ENCODE assay signal across 8 mouse cellular contexts in genomic region chr11:29548504-29549424, GRCm38 (mm10). TPM values are rescaled to one million over a fixed set of nuclear protein-coding genes. Genes with fewer than 3 reads are reported as not detected.
DNase-seq lines count a peak whose midpoint lies in the region; ATAC-seq and TF ChIP-seq lines count a peak whose summit lies in the region.

No protein-coding gene starts in this region.

- ATAC-seq in intestine, postnatal 0 days, result no peak

- peak overlapping the region; percentile 79 for H3K9ac ChIP-seq in intestine, postnatal 0 days (ENCODE audit: low read depth, low read length)

- 25% methylated on average over 23 of the region's 23 CpGs for WGBS in heart, embryonic 10.5 days
- 27% methylated on average over 23 of the region's 23 CpGs for WGBS in embryonic facial prominence, embryonic 10.5 days
- whole genome bisulfite sequencing in intestine, postnatal 0 days, result 22% methylated on average over 23 of the region's 23 CpGs

- peak overlapping the region; percentile 93 for H3K27ac ChIP-seq in heart, embryonic 10.5 days
- H3K27ac ChIP-seq in embryonic facial prominence, embryonic 10.5 days (replicated peaks), result peak overlapping the region; percentile 94
- peak overlapping the region; percentile 81; the same call in 1 of the 2 replicates for H3K27ac ChIP-seq in intestine, postnatal 0 days (ENCODE audit: low read depth, low read length)

- peaks cover 31% of the 10 kb centered on the region for H3K36me3 ChIP-seq in heart, embryonic 10.5 days
- peaks cover 36% of the 10 kb centered on the region for H3K36me3 ChIP-seq in C2C12 (ENCODE audit: control insufficient read depth, insufficient read depth)
- H3K36me3 ChIP-seq in embryonic facial prominence, embryonic 10.5 days (replicated peaks), result peaks cover 32% of the 10 kb centered on the region
- H3K36me3 ChIP-seq in intestine, postnatal 0 days (ENCODE audit: control insufficient read depth, insufficient read depth), result peaks cover 16% of the 10 kb centered on the region
- peaks cover 20% of the 10 kb centered on the region for H3K36me3 ChIP-seq in myocyte (ENCODE audit: control insufficient read depth, insufficient read depth)

- no peaks in the 10 kb centered on the region for H3K9me3 ChIP-seq in heart, embryonic 10.5 days
- H3K9me3 ChIP-seq in embryonic facial prominence, embryonic 10.5 days, result no peaks in the 10 kb centered on the region
- no peaks in the 10 kb centered on the region for H3K9me3 ChIP-seq in intestine, postnatal 0 days (ENCODE audit: control insufficient read depth)

- TF ChIP-seq POLR2A in myocyte (IDR thresholded peaks at IDR 0.05; ENCODE audit: insufficient read length, low read depth), result no peak

- H3K79me3 ChIP-seq in C2C12 (ENCODE audit: low read depth), result peaks cover 17% of the 10 kb centered on the region

- H3K4me2 ChIP-seq in intestine, postnatal 0 days (replicated peaks; ENCODE audit: low read depth), result peak overlapping the region; percentile 80
- peak overlapping the region; percentile 95 for H3K4me2 ChIP-seq in myocyte (ENCODE audit: low read depth)

- H3ac ChIP-seq in C2C12 (ENCODE audit: control insufficient read depth, insufficient read length, low read depth), result peak overlapping the region; percentile 74
- no peak overlapping the region for H3ac ChIP-seq in myocyte (ENCODE audit: control insufficient read depth, insufficient read length)

- peaks cover 24% of the 10 kb centered on the region for H3K79me2 ChIP-seq in C2C12 (ENCODE audit: control insufficient read depth, insufficient read depth)
- peaks cover 23% of the 10 kb centered on the region for H3K79me2 ChIP-seq in myocyte (ENCODE audit: control insufficient read depth, insufficient read depth)

- intact Hi-C loops in heart, postnatal 14 days (cut with DNase I), result loop anchor here (5.0 kb wide), 1 partner anchor 176 kb away; the partner anchor contains the start of gene Ccdc88a

- DNase-seq in heart, embryonic 10.5 days (ENCODE audit: low spot score), result peak; percentile 75
- no peak for DNase-seq in heart, postnatal 14 days
- no peak for DNase-seq in embryonic facial prominence, embryonic 10.5 days (ENCODE audit: low spot score)
- no peak for DNase-seq in gastrocnemius, adult 18-20 months (ENCODE audit: low spot score)
- DNase-seq in urinary bladder, adult 18-20 months (ENCODE audit: low spot score in 2 of 2), result no peak

- H3K4me3 ChIP-seq in heart, embryonic 10.5 days, result peak overlapping the region; percentile 80
- H3K4me3 ChIP-seq in C2C12 (ENCODE audit: insufficient read depth, poor library complexity, severe bottlenecking), result peak overlapping the region; percentile 99
- peak overlapping the region; percentile 82 for H3K4me3 ChIP-seq in embryonic facial prominence, embryonic 10.5 days
- H3K4me3 ChIP-seq in intestine, postnatal 0 days (ENCODE audit: low read depth, low read length), result peak overlapping the region; percentile 72
- peak overlapping the region; percentile 94 for H3K4me3 ChIP-seq in myocyte

- no peaks in the 10 kb centered on the region for H3K27me3 ChIP-seq in heart, embryonic 10.5 days (ENCODE audit: insufficient read depth, poor library complexity, severe bottlenecking)
- H3K27me3 ChIP-seq in C2C12 (ENCODE audit: control insufficient read depth, insufficient read depth, insufficient read length) (no peaks in the 10 kb centered on the region), myocyte (ENCODE audit: control insufficient read depth, insufficient read depth, insufficient read length) (no peaks in the 10 kb centered on the region)
- no peaks in the 10 kb centered on the region for H3K27me3 ChIP-seq in embryonic facial prominence, embryonic 10.5 days (replicated peaks; ENCODE audit: low read depth, poor library complexity, severe bottlenecking)
- H3K27me3 ChIP-seq in intestine, postnatal 0 days (replicated peaks; ENCODE audit: control insufficient read depth, insufficient read depth, low read length), result no peaks in the 10 kb centered on the region

- no peak for TF ChIP-seq CTCF in C2C12 (IDR thresholded peaks at IDR 0.05; ENCODE audit: control insufficient read depth, insufficient read depth, insufficient read length)
- no peak for TF ChIP-seq CTCF in intestine, postnatal 0 days (IDR thresholded peaks at IDR 0.05; ENCODE audit: low read depth)

- peaks cover 4% of the 10 kb centered on the region; the same call in 1 of the 2 replicates for H3K4me1 ChIP-seq in heart, embryonic 10.5 days
- peaks cover 13% of the 10 kb centered on the region for H3K4me1 ChIP-seq in embryonic facial prominence, embryonic 10.5 days
- H3K4me1 ChIP-seq in intestine, postnatal 0 days (replicated peaks; ENCODE audit: control insufficient read depth, insufficient read depth, low read length), result peaks cover 6% of the 10 kb centered on the region

TF ChIP-seq in C2C12, 6 proteins besides CTCF, POLR2A, EP300 and RAD21:
- TF ChIP-seq MYOD1 (IDR thresholded peaks at IDR 0.05; ENCODE audit: control insufficient read depth, insufficient read length, low read depth) (no peak), MYOG (IDR thresholded peaks at IDR 0.05; ENCODE audit: control insufficient read depth, extremely low read depth, insufficient read length) (no peak), MAX (IDR thresholded peaks at IDR 0.05) (no peak), CEBPB (IDR thresholded peaks at IDR 0.05; ENCODE audit: low read depth) (no peak), FOSL1 (IDR thresholded peaks at IDR 0.05; ENCODE audit: insufficient read depth, low read length, poor library complexity, severe bottlenecking) (no peak), USF1 (IDR thresholded peaks at IDR 0.05; ENCODE audit: low read depth) (no peak)

TF ChIP-seq in myocyte, 11 proteins besides CTCF, POLR2A, EP300 and RAD21:
- no peak for TF ChIP-seq MYOG (IDR thresholded peaks at IDR 0.05; ENCODE audit: control insufficient read depth in 1 of 3, insufficient read depth in 1 of 3, insufficient read length in 2 of 3, low read depth in 2 of 3)
- TF ChIP-seq MYOD1 (IDR thresholded peaks at IDR 0.05; ENCODE audit: control insufficient read depth in 1 of 3, insufficient read length in 2 of 3, low read depth in 2 of 3), result no peak
- no peak for TF ChIP-seq E2F4 (IDR thresholded peaks at IDR 0.05; ENCODE audit: insufficient read depth)
- no peak for TF ChIP-seq MAX (IDR thresholded peaks at IDR 0.05; ENCODE audit: low read depth)
- TF ChIP-seq CEBPB (IDR thresholded peaks at IDR 0.05; ENCODE audit: insufficient read depth, poor library complexity, severe bottlenecking), result no peak
- no peak for TF ChIP-seq TCF3 (IDR thresholded peaks at IDR 0.05; ENCODE audit: insufficient read length, low read depth)
- no peak for TF ChIP-seq REST (IDR thresholded peaks at IDR 0.05; ENCODE audit: insufficient read depth, insufficient read length)
- TF ChIP-seq TCF12 (IDR thresholded peaks at IDR 0.05; ENCODE audit: insufficient read depth, poor library complexity, severe bottlenecking), result no peak
- TF ChIP-seq USF1 (IDR thresholded peaks at IDR 0.05; ENCODE audit: low read depth), result no peak

RNA-seq across cellular contexts. Expression of gene Rps27a, which starts 0.9 kb away (rescaled TPM):
- polyA plus RNA-seq in heart, embryonic 10.5 days (2016; fragmentation: Nextera tagmentation; extraction: Ambion mirVana), result 784 and 841 TPM in 2 replicates
- total RNA-seq in heart, postnatal 14 days (2021), result 100 to 1,000 TPM; 465 to 510 TPM
- polyA plus RNA-seq in C2C12 (2012; fragmentation: generic; extraction: Trizol), result 1,903 TPM
- 1,084 and 1,105 TPM in 2 replicates for polyA plus RNA-seq in embryonic facial prominence, embryonic 10.5 days (2016; fragmentation: Nextera tagmentation; extraction: Ambion mirVana)
- 769 and 795 TPM in 2 replicates for polyA plus RNA-seq in intestine, postnatal 0 days (2015; fragmentation: Nextera tagmentation; extraction: Ambion mirVana)
- 1,894 TPM for polyA plus RNA-seq in myocyte (2012; fragmentation: generic; extraction: Trizol)
- total RNA-seq in gastrocnemius, adult 18-20 months (2021), result 100 to 1,000 TPM; 332 to 350 TPM

RNA-seq across cellular contexts. Expression of gene Clhc1, which starts 1.0 kb away (rescaled TPM):
- polyA plus RNA-seq in heart, embryonic 10.5 days (2016; fragmentation: Nextera tagmentation; extraction: Ambion mirVana), result 0.14 and 0.18 TPM in 2 replicates
- total RNA-seq in heart, postnatal 14 days (2021), result not detected
- polyA plus RNA-seq in C2C12 (2012; fragmentation: generic; extraction: Trizol), result not detected
- polyA plus RNA-seq in embryonic facial prominence, embryonic 10.5 days (2016; fragmentation: Nextera tagmentation; extraction: Ambion mirVana), result 0.25 and 0.28 TPM in 2 replicates
- polyA plus RNA-seq in intestine, postnatal 0 days (2015; fragmentation: Nextera tagmentation; extraction: Ambion mirVana), result 0.20 TPM in 1 of 2 replicates, not detected in the other
- polyA plus RNA-seq in myocyte (2012; fragmentation: generic; extraction: Trizol), result 0.04 TPM
- total RNA-seq in gastrocnemius, adult 18-20 months (2021), result not detected

RNA-seq across cellular contexts. Expression of gene Mtif2, which starts 22.6 kb away (rescaled TPM):
- 43.2 and 45.5 TPM in 2 replicates for polyA plus RNA-seq in heart, embryonic 10.5 days (2016; fragmentation: Nextera tagmentation; extraction: Ambion mirVana)
- total RNA-seq in heart, postnatal 14 days (2021), result 10 to 100 TPM; 60.5 to 62.2 TPM
- 4.9 TPM for polyA plus RNA-seq in C2C12 (2012; fragmentation: generic; extraction: Trizol)
- 45.8 and 49.5 TPM in 2 replicates for polyA plus RNA-seq in embryonic facial prominence, embryonic 10.5 days (2016; fragmentation: Nextera tagmentation; extraction: Ambion mirVana)
- polyA plus RNA-seq in intestine, postnatal 0 days (2015; fragmentation: Nextera tagmentation; extraction: Ambion mirVana), result 19.9 and 30.0 TPM in 2 replicates
- 7.5 TPM for polyA plus RNA-seq in myocyte (2012; fragmentation: generic; extraction: Trizol)
- total RNA-seq in gastrocnemius, adult 18-20 months (2021), result 10 to 100 TPM; 23.4 to 24.1 TPM

RNA-seq across cellular contexts. Expression of gene Prorsd1, which starts 33.9 kb away (rescaled TPM):
- 21.7 and 26.0 TPM in 2 replicates for polyA plus RNA-seq in heart, embryonic 10.5 days (2016; fragmentation: Nextera tagmentation; extraction: Ambion mirVana)
- 10 to 100 TPM; 19.8 to 21.1 TPM for total RNA-seq in heart, postnatal 14 days (2021)
- 9.3 TPM for polyA plus RNA-seq in C2C12 (2012; fragmentation: generic; extraction: Trizol)
- polyA plus RNA-seq in embryonic facial prominence, embryonic 10.5 days (2016; fragmentation: Nextera tagmentation; extraction: Ambion mirVana), result 16.9 and 20.7 TPM in 2 replicates
- 19.2 and 22.4 TPM in 2 replicates for polyA plus RNA-seq in intestine, postnatal 0 days (2015; fragmentation: Nextera tagmentation; extraction: Ambion mirVana)
- polyA plus RNA-seq in myocyte (2012; fragmentation: generic; extraction: Trizol), result 13.5 TPM
- 10 to 100 TPM; 21.5 to 23.2 TPM for total RNA-seq in gastrocnemius, adult 18-20 months (2021)
